Mouse (Mus musculus): ENCODE measurements around the gene Thap11.

Thap11 gene

DNA sequence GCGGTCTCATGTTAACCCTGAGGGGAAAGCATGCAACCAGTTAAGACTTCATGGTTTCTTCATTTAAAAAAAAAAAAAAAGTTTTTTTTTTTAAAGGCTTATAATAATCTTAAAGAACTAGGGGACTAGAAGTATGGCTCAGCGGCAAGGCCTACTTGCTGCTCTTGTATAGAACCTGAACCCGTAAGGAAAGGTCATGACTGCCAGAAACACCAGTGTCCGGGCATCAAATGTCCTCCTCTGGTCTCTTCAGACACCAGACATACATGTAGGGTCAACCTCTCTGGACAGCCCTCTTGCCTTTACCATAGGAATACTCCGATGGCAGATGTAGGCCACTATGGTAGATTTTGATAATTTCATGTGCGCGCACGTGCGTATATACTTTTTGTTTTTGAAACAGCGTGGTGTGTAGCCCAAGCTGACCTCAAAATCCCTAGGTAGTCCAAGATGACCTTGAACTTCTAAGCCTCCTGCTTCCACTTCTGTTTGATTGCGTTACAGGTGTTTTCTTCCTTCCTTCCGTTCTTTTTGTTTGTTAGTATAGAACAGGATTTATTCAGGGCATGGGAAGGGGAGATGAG is 2.7 kb upstream of the Thap11 start:
- in situ Hi-C loops (cut with MboI) = no loop called here

DNA sequence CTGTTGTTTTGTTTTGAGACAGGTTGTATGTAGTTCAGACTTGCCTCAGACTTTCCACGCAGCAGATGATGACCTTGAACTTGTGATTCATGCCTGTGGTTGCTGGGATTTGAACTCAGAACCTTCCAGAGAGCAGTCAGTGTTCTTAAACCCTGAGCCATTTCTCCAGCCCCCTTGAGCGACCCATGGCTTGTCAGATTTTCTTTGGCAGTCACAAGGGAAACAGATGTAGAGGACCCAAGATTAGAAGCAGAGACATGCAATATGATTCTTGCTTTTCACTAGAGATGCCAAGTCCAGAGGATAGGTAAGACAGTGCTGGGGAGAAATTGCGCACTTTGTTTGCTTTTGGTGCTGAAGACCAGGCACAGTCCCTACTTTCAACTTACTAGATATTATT is 1.8 kb upstream of the Thap11 start, which contains the start of gene Cenpt:
Cenpt (minus strand) TSS at position 101 of the 400 bp plus-strand sequence.
- in situ Hi-C loops (cut with MboI) = no loop called here

DNA sequence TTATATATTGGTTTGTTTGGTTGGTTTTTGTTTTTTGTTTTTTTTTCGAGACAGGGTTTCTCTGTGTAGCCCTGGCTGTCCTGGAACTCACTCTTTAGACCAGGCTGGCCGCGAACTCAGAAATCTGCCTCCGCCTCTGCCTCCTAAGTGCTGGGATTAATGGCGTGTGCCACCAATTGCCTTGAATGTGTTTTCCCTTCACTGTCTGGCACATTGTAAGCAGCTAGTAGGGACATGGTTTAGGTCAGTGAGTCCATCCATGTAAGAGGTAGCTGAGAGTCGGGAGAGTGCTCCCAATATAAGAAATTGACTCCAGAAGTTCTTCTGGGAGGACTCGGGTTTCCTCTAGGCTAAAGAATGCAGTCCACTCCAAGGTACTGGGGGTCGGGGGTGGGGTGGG is 629 bp upstream of the Thap11 start:
- in situ Hi-C loops (cut with MboI) = no loop called here

DNA sequence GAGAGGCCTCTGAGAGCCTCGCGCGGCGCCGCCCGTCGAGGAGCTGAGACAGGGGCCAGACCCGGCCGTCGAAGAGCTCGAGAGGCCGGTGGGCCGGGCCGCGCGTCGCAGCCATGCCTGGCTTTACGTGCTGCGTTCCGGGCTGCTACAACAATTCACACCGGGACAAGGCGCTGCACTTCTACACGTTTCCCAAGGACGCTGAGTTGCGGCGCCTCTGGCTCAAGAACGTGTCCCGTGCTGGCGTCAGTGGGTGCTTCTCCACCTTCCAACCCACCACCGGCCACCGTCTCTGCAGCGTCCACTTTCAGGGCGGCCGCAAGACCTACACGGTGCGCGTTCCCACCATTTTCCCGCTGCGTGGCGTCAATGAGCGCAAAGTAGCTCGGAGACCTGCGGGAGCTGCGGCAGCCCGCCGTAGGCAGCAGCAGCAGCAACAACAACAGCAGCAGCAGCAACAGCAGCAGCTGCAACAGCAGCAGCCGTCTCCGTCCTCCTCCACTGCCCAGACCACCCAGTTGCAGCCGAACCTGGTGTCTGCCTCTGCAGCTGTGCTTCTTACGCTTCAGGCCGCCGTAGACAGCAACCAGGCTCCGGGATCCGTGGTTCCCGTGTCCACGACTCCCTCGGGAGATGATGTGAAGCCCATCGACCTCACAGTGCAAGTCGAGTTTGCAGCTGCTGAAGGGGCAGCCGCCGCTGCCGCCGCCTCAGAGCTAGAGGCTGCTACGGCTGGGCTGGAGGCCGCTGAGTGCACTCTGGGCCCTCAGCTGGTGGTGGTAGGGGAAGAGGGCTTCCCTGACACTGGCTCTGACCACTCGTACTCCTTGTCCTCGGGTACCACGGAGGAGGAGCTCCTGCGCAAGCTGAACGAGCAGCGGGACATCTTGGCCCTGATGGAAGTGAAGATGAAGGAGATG is 576 bp downstream of the Thap11 start:
- in situ Hi-C loops (cut with MboI) = no loop called here

DNA sequence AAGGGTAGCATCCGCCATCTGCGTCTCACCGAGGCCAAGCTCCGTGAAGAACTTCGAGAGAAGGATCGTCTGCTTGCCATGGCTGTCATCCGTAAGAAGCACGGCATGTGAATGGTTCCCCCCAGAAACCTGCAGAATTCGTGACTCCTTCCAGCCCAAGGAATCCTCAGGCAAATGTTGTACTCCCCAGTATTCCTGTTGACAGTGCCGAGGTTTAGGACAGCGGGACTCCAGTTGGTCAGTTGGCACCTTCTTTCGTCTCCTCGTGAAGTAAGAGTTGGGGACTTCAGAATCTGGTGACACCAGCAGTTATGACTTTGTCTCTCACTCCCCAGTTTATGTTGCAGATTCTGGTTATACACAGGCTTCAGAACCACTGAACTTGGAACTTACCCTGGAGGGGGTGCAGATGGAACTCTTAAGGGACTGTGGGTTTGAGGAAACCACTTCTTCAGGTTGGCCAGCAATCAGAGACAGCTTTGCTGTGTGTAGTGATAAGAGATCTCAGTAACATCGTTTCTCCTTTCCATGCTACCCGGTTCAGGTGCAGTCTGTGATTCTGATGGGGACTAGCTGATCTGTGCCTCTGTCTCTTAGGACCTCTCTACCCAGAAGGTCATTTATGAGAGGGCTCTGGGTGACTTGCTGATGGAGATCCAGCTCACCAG is 1.4 kb downstream of the Thap11 start:
- in situ Hi-C loops (cut with MboI) = no loop called here

DNA sequence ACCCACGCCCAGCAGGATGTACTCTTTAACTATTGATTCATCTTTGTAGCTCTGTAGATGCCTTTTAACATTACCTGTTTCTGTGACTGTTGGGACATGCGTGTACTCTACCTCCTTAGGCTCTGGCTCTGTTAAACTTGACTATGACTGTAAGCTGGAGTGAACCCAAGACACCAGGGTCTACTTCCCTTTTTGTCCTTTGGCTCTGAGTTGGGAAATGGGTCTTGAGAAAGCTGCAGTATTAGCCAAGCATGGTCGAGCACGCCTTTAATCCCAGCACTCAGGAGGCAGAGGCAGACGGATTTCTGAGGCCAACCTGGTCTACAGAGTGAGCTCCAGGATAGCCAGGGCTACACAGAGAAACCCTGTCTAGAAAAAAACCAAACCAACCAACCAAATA is 3.6 kb downstream of the Thap11 start:
- in situ Hi-C loops (cut with MboI) = no loop called here

DNA sequence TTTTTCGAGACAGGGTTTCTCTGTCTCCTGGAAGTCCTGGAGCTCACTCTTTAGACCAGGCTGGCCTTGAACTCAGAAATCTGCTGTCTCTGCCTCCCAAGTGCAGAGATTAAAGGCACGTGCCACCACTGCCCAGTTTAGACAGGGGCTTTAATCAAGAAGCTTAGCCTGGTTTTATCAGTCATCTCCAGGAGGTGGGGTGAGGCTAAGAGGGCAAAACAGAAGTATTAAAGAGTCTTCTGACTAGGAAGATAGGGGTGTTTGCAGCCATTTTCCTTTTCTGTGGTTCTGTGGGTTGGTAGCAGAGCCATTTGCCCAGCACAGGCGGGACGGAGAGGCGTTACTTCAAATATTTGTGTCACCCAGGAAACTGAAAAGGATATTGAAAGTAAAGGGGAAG is 4.4 kb downstream of the Thap11 start:
- in situ Hi-C loops (cut with MboI) = no loop called here

DNA sequence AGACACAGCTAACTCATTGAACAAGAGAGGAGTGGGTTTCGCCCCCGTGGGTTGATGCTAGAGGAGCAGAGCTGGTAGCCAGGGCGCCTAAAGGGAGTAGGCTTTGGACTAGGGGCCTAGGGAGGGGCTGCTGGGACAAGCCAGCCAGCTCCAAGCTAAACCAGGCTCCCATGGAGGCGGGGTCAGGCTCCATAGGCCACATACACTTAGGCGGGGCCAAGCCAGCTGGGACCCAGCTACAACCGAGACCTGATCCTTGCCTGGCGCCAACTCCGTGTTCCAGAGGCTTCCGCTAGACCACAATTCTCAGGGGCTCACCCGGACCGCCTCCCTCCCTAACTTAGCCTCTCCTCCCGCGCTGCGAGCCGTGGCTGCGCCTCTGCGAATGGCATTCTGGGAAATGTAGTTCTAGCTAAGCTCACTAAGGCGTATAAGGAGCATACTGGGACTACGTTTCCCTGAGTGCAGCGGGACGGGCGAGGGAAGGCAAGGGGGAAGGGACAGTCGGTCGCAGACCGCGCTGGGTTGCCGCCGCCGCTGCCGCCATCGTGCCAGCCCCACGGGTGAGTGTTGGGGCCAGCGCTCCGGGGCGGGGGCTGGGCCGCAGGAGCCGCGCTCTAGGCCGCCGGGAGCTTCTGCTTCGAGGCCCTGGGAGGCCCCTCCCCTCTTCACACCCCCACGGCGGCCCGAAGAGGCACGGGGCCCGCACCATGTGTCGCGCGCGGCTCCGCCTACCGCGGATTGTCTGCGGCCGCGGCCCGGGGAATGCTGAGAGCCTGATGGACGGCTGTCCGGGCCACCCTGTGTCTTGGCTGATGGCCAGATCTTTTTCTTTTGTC is 5.4 kb downstream of the Thap11 start, which contains the start of gene Nutf2:
Nutf2 (plus strand) TSS at position 438 of the 839 bp plus-strand sequence.
- in situ Hi-C loops (cut with MboI) = no loop called here

DNA sequence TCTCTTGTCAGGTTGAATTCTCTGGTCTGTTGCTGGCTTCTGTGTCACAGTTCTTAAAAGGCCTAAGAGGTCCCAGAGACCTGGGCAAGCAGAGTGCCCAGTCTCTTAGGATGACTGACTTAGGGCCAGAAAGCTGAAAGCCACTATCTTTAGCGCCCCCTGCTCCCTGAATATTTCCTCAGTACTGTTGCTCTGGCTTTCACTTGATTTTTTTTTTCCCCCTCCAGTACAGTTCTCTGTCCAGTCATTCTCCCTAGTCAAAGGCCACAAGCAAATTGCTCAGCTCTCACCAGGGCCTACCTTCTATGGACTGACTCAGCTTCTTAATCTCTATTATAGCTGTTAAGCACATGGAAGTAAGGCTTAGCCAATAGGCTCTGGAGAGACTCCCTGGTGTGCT is 7.0 kb downstream of the Thap11 start:
- in situ Hi-C loops (cut with MboI) = no loop called here

DNA sequence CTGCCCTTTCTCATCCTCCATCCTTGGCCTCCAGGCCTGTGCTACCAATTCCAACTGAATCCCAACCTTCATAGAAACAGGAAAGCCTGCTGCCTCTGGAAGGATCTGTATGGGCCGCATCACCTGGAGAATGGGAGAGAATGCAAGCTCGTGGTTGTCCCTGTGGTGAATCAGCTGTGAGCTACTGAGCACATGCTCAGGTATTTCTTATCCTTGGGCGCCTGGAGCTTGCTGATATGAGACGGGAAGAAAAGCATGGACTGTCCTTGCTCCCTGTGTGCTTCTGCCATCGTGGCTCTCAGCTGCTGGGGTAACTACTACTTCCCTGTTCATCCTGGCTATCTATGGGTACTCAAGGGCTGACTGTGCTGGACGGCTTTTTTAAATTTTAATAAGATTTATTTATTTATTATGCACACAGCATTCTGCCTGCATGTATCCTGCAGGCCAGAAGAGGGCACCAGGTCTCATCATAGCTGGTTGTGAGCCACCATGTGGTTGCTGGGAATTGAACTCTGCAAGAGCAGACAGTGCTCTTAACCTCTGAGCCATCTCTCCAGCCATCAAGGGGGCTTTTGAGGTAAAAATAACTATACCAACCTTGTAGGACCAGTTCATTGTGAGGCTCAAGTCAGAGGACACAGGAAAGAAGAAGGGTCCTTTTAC is 11.6 kb downstream of the Thap11 start:
- in situ Hi-C loops (cut with MboI) = no loop called here

DNA sequence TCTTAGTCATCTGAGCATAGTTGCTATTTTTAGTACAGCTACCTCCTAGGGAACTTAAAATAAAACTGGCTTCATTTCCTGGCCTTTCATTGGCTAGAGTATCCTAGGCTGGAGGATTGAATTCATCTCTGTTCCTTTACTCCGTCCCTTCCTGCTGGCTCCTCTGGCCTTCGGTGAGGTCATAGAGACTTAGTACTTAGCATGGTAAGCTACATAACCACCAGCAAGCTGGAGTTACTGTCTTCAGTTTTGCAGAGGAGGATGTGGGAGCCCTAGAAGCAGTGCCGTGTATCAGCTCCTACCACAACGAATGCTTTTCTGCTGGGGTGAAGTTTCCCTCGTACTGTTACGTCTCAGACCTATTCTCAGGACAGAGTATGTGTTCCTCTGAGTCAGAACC is 19.4 kb downstream of the Thap11 start:
- in situ Hi-C loops (cut with MboI) = no loop called here

DNA sequence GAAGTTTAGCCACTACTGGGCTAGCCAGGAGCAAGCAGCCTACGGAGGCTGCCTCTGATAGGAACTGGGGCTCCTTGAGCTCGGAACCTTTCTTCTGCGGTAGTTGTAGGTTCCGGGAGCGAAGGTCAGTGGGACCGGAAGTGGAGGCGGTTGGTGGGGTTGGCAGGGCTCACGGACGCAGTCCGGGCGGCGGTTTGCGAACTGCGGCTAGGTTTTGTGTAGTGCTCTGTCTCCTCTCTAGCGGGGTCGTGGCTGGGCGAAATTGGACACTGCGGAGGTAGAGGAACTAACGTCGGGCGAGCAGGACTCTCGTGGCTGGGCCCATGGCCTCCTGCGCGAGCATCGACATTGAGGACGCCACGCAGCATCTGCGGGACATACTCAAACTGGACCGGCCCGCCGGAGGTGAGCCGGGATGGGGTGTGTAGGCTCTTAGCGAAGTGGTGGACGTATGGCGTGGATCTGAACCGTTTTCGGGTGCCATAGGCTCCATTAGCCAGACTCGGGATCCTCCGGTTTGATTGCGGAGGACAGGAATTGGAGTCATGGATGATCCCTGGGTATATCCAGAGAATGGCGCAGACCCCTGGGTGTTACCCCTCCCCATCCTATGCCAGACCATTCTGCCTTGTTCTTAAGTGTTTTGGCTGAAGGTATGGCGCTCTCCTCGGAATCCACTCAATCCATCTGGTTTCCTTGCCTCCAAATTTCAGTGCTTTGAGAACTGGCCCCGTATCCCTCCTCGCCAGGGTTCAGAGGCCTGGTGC is 26.0 kb downstream of the Thap11 start, which contains the start of gene Edc4:
Edc4 (plus strand) TSS at position 128 of the 767 bp plus-strand sequence.
- in situ Hi-C loops (cut with MboI) = no loop called here

DNA sequence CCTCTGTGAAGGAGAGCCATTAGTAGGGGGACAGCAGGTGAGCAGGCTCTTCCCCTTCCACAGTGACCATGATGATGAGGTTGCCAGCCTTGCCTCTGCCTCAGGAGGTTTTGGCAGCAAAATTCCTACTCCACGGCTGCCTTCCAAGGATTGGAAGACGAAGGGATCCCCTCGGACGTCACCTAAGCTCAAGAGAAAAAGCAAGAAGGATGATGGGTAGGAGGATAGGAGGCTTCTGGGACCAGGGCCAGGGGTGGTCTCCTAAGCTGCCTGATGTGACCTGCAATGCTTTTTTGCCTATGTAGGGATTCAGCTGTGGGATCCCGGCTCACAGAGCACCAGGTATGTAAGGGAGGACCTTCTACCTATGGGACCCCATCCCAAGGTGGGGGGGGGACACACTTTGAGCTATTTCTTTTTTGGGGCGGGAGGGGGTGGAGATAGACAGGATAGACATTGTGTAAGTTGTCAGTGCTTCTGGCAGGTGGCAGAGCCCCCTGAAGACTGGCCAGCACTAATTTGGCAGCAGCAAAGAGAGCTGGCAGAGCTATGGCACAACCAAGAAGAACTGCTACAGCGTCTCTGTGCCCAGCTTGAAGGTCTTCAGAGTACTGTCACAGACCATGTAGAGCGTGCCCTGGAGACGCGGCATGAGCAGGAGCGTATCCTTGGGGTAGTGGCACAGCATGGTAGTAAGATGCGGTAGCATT is 35.0 kb downstream of the Thap11 start:
- in situ Hi-C loops (cut with MboI) = no loop called here

DNA sequence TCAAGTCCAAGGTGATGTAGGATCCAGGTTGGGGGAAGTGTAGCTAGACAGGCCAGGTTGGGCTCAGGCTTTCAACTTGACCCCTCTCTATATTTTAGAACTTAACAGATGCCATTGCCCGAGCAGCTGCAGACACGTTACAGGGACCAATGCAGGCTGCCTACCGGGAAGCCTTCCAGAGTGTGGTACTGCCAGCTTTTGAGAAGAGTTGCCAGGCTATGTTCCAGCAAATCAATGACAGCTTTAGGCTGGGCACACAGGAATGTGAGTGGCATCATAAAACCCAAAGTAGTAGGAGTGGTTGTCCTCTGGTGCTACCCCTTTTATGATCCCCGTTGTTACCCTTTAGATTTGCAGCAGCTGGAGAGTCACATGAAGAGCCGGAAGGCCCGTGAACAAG is 35.9 kb downstream of the Thap11 start:
- in situ Hi-C loops (cut with MboI) = no loop called here

DNA sequence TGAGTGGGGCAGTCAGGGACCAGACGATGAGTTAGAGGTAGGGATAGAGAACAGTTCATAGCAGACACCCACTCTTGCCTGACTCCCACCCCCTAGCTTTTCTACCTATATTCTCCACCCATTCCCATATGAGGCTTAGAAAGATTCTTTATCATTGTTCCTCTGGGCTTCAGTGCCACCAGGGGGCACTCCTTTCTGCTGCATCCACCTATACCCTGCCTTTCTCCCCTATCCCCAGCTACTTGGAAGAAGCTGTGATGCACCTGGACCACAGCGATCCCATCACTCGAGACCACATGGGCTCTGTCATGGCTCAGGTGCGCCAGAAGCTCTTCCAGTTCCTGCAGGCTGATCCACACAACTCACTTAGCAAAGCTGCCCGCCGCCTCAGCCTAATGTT is 37.5 kb downstream of the Thap11 start:
- in situ Hi-C loops (cut with MboI) = no loop called here

DNA sequence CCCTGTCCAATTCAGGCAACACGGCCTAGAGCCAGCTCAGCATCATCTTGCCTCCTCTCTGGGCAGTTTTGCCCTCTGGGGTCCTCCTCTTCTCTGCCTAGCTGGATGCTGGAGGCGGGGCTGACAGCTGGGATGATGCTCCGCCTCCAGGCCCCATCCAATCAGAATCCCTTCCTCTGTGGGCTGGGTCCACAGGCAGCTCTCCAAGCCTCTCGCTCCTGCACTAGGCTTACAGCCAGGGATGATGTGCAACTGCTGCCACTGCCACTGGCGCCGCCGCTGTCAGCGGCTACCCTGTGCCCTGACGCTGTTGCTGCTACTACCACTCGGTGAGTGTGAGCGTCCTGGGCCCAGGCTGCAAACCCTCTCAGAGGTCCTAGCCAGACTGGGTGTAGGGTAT is 38.4 kb downstream of the Thap11 start, which contains the start of gene Nrn1l:
Nrn1l (plus strand) TSS at position 229 of the 400 bp plus-strand sequence.
- in situ Hi-C loops (cut with MboI) = no loop called here

DNA sequence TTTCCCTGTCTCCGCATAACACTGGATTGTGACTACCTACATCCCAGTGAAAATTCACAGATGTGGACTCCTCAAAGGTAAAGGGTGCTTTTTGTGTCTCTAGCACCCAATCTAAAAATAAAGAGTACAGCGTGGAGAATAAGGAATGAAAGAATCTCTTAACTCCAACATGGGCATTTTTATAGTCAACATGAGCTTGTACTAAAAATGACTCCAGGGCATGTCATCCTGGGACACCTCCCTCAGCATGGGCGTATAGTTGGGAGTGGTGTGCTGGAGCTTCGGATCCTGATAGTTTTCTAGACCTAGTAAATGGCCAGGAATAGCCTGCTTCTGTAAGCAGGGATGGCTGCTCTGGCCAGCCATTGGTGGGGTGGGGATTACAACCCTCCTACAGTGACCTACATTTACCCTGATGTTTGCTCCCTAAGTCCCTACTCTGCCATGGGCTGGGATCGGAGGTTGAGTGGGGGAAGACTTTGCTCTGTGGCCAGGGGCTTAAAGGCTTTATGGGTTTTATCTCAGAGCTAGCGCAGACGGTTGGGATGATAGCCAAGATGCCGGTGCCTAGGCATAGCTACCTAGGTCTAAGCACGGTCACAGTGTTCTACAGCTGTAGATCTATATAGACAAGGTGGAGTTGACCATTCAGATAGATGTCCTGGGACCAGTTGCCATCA is 43.0 kb downstream of the Thap11 start:
- in situ Hi-C loops (cut with MboI) = no loop called here

DNA sequence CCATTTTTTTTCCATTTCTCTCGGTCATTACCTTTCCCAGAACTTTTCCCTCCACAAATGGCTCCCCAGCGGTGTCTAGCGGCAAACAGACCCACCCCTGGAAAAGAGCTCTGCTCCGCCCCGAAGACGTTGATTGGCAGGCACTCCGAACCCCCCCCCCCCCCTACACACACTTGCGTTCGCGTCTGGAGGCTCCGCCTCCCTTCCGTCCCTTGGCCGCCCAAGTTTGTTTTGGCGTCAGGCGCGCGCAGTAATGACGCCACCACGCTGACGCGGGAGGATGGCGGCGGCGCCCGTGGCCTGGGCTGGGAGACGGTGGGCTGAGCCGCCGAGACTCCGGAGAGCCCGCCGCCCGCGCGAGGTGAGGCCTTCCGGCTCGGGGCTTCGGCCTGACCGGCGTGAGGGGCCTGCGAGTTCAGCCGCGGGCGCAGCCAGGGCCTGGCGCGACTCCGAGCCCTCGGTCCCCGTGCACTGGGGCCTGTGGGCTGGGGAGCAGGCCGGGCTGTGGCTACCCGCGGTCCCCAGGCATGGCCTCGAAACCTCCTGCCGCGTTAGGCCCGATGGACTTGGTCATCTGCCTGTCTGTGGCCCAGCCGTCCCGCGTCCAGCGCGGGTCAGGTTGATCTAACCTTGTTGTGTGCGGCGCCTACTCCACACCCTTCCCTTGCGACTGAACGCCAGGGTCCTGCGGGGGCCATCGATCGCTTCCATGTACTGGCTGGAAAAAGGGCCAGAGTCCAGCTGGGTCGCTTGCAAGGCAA is 45.4 kb downstream of the Thap11 start, which contains the start of gene Pskh1:
Pskh1 (plus strand) TSS at position 262 of the 761 bp plus-strand sequence.
- in situ Hi-C loops (cut with MboI) = no loop called here
